Mouse (Mus musculus) T-cell, adult 2 months (primary cell): ENCODE data around the gene Rbm11.

Source experiments
- DNase-seq: peaks from one replicate; pipeline ENCODE4 v3.0.0; 2022; ENCODE audit warnings: low spot score

Rbm11 gene

DNA sequence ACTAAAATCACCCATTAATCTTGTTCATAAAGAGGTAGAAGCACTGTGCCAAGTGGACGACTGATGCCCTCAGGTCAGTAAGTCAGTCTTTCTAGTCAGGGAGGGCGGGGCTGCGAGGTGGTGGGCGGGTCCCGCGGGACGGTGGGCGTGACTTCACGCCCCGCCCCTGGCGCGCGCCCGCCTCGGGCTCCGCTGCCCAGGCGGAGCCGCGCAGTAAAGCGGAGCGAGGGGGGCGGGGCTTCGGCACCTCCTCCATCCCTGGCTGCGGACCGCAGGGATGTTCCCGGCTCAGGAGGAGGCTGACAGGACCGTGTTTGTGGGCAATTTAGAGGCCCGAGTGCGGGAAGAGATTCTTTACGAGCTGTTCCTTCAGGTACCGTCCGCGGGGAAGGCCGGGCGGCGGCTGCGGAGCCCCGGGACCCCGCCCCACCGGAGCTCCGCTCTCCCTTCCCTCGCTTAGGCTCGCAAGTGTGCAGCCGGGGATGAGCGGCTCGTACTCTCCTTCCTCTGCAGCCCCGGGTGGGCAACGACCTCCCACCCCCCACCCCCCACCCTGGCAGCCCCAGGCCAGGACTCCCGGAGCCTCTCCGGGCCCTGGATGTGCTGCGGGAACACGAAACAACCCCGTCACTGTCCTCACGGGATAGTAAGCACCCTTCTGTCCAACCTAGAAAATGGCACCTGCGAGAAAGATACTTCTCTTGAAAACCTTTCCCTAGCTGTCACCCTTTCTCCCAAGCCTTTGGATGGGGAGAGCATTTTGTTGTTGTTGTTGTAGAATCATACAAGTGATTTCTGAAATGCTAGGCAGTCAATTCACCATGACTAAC, at the start of gene Rbm11:
Gene Rbm11, plus strand, starts transcription at position 174 of the 830 bp plus-strand sequence.
- DNase-seq, result peak; percentile 61

DNA sequence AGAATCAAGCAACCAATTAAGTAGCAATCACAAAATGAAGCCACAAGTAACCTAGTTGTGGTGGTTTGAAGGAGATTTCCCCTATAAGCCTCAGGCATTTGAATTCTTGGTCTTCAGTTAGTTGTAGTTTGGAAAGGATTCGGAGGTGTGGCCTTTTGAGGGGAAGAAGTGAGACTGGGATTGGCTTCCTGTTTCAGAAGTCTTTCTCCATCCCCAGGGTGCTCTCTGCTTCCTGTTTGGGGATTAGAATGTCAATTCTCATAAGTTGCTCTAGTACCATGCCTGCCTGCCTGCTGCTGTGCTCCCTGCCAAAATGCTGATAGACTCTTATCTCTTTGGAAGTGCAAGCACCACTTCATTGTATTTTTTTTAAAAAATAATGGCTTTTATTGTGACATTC, 47.3 kb upstream of the Rbm11 start:
- no peak for DNase-seq

DNA sequence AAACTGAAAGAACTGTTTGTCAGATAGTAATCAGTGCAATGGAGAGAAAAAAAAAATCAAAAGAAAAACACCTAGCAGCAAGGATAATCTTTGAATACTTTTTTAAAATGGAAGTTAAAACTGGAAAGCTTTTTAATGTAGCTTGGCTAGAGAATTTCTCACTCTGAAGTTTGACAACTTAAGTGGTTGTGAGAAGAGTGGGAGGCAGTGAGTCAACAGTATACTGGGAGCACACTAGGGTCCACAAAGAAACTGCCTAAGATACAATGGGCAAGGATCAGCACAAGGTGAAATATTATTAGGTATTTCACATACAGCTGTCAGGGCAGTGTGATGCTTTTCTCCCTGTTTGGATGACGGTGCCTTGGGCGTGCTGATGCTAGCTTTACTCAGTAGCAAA, 29.7 kb upstream of the Rbm11 start:
- no peak for DNase-seq

- no peak for DNase-seq
These were observed 10.4 kb upstream of the Rbm11 start for GRCm38 (mm10) chr16:75582279-75582678.

GRCm38 (mm10) chr16:75585961-75586360, 6.7 kb upstream of the Rbm11 start, which contains the start of gene Lipi:
TSS of gene Lipi (minus strand) at chr16:75586061.
- no peak for DNase-seq

DNA sequence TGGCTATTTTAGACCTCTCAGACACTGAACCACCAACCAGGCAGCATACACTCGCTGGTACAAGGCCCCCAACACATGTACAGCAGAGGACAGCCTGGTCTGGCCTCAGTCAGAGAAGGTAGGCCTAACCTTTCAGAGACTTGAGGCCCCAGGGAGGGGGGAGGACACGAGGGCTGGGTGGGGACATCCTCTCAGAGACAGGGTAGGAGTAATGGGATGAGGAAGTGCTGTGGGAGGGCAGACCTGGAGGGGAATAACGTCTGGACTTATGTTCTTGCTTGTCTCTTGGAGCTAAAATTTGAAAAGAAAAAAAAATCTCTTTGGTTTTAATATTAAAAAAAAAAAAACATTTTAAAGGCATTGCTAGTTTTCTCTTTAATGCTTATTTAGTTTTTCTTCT, 6.2 kb upstream of the Rbm11 start:
- DNase-seq, result no peak

GRCm38 (mm10) chr16:75593501-75594183, 998 bp downstream of the Rbm11 start:
- DNase-seq, result no peak

- no peak for DNase-seq
These were observed 13.8 kb downstream of the Rbm11 start for GRCm38 (mm10) chr16:75606415-75606814.

DNA sequence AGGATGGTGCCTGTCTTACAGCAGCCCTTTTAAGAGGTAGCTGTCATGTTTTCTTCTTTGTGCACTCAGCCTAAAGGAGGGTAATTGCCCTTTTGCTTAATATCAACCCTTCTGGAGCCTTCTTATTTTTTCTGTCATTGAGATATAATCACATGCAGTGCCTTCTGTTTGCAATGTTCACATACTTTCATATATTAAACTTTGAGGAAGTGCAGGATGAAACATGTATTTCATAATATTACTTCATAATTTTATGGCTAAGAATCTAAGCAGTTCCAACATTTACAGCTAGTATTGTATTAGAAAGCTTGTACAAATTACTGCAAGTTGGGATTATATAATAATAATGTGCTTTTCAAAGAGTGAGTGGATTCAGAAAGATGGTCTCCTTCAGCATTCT, 19.9 kb downstream of the Rbm11 start:
- DNase-seq, result no peak

DNA sequence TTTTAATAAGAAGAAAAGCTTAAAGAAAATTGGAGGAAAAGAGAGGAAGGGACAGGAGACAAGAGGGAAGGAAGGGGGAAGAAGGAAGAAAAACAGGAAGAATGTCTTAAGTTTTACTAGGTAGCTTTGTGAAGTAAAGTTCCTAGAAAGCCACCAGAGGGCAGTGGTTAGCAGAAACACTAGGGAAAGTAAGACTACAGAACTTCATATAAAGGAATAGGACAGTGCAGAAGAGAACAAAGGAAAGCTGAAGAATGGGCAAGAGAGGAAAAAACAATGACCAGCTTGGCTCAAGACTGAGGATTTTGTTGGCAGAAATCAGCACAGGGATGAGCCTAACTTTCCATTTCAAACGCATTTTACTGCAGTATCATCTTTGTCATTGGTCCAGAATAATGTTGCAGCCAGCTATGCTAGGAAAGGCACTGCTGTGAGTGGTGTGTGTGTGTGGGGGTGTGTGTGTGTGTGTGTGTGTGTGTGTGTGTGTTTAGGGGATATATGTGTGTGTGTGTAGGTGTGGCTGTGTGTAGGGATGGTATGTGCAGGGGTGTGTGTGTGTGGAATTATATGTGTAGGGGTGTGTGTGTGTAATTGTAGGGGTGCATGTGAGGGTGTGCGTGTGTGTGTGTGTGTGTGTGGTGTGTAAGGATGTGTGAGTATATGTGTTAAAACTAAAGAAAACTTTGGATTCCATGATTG, 25.2 kb downstream of the Rbm11 start:
- DNase-seq, result no peak

GRCm38 (mm10) chr16:75627862-75628261, 35.2 kb downstream of the Rbm11 start:
- no peak for DNase-seq
